Mouse (Mus musculus): ENCODE data around the gene Gm20388.

DNA sequence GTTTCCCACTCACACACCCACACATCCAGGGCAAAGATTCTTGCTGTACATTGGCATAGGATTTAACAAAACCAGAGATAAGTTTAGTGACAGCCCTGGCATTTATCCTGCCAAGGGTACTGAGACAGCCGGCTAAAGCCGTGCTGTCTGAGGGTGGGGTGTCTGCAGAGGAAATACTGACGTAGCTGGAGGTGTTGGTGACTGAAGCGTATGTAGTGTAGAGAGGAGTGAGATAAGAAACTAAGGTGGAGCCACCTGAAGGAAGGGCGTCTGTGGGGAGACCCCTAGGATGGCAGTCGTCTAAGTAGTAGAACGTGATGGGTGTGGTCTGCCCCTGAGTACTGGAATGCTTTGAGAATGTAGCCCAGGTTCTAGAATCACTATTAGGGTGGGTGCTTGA is 1941.8 kb downstream of the Gm20388 start:
- TF ChIP-seq ZNF384 (IDR thresholded peaks at IDR 0.05; ENCODE audit: low read depth, low read length) = no peak
- TF ChIP-seq ZC3H11A (IDR thresholded peaks at IDR 0.05; ENCODE audit: borderline replicate concordance, low read depth, low read length) = no peak
- TF ChIP-seq MAFK (IDR thresholded peaks at IDR 0.05; ENCODE audit: insufficient read depth, low read depth, low read length) = no peak
- no peak for TF ChIP-seq HCFC1 (IDR thresholded peaks at IDR 0.05; ENCODE audit: borderline replicate concordance, insufficient read depth, low read length)
